Mouse (Mus musculus) limb, embryonic 13.5 days (tissue): ENCODE data around the gene Copz1. TPM values are rescaled to one million over a fixed set of nuclear protein-coding genes. Genes with fewer than 3 reads are reported as not detected.

Experiments used
- ATAC-seq: fragments of 200-750 bp; cut with Nextera tagmentation; 2 replicates; pipeline ENCODE4 v1.8.0; 2017; ENCODE audit warnings: low read depth, moderate number of reproducible peaks, moderate TSS enrichment; ENCODE audit not compliant: low FRiP score
- H3K27ac ChIP-seq: fragments of 300-500 bp; sonication (generic); 2 replicates; pipeline ENCODE4 v1.5.1; 2015; ENCODE audit warnings: inconsistent platforms, mild to moderate bottlenecking, moderate library complexity
- H3K27me3 ChIP-seq: fragments of 300-500 bp; sonication (generic); 2 replicates; pipeline ENCODE4 v1.6.1; 2015; ENCODE audit warnings: mild to moderate bottlenecking, inconsistent platforms
- H3K36me3 ChIP-seq: fragments of 300-500 bp; sonication (generic); 2 replicates; pipeline ENCODE4 v1.6.1; 2015; ENCODE audit warnings: inconsistent platforms, mild to moderate bottlenecking, moderate library complexity
- H3K4me1 ChIP-seq: fragments of 300-500 bp; sonication (generic); 2 replicates; pipeline ENCODE4 v1.6.1; 2015; ENCODE audit warnings: inconsistent platforms
- H3K4me2 ChIP-seq: fragments of 300-500 bp; sonication (generic); replicated peaks from 2 replicates; pipeline ENCODE4 v1.6.1; 2015; ENCODE audit warnings: inconsistent platforms, mild to moderate bottlenecking, moderate library complexity
- H3K4me3 ChIP-seq: fragments of 300-500 bp; sonication (generic); 2 replicates; pipeline ENCODE4 v1.5.1; 2015; ENCODE audit warnings: moderate library complexity, mild to moderate bottlenecking, inconsistent platforms
- H3K9ac ChIP-seq: fragments of 300-500 bp; sonication (generic); 2 replicates; pipeline ENCODE4 v1.6.1; 2015; ENCODE audit warnings: mild to moderate bottlenecking, inconsistent platforms
- H3K9me3 ChIP-seq: fragments of 300-500 bp; sonication (generic); 2 replicates; pipeline ENCODE4 v1.6.1; 2016; ENCODE audit warnings: inconsistent platforms
- WGBS: fragments of 180-500 bp; shearing (Covaris S2); methylation state at CpG from one replicate; pipeline ENCODE4 v1.1.7; 2015; 5-methylcytosine and 5-hydroxymethylcytosine counted together
- polyA plus RNA-seq: library from polyadenylated mRNA; unstranded; fragments of >200 nt; fragmentation: Nextera tagmentation; extraction: Ambion mirVana; gene quantifications from 2 replicates; pipeline ENCODE4 v1.2.1, GENCODE M21; 2015

Gene Copz1
- polyA plus RNA-seq, 1 experiment from 2014 or later = 283 TPM

GRCm38 (mm10) chr15:103305792-103306645, 33.5 kb downstream of the Copz1 start:
- peak overlapping the region; percentile 74 for H3K4me2 ChIP-seq
- 15% methylated on average over 8 of the region's 8 CpGs for WGBS
- ATAC-seq = no peak
- peak overlapping the region; percentile 72 for H3K9ac ChIP-seq
- peak overlapping the region; percentile 47 for H3K4me3 ChIP-seq
- H3K36me3 ChIP-seq = no peaks in the 10 kb centered on the region
- no peaks in the 10 kb centered on the region for H3K9me3 ChIP-seq
- peak overlapping the region; percentile 97 for H3K27ac ChIP-seq
- H3K4me1 ChIP-seq = peaks cover 64% of the 10 kb centered on the region
- H3K27me3 ChIP-seq = peaks cover 8% of the 10 kb centered on the region

- H3K27me3 ChIP-seq = peaks cover 8% of the 10 kb centered on the region
- peak overlapping the region; percentile 97; the same call in 1 of the 2 replicates for H3K27ac ChIP-seq
- peak overlapping the region; percentile 34; the same call in 1 of the 2 replicates for H3K4me2 ChIP-seq
- H3K4me3 ChIP-seq = no peak overlapping the region
- peaks cover 53% of the 10 kb centered on the region for H3K4me1 ChIP-seq
- no peaks in the 10 kb centered on the region for H3K9me3 ChIP-seq
- H3K9ac ChIP-seq = 0 out of 2 replicates have a peak overlapping the region, but pooled peaks have one; percentile 8
- no peak for ATAC-seq
- WGBS = 0% methylated on average over 7 of the region's 7 CpGs
- no peaks in the 10 kb centered on the region for H3K36me3 ChIP-seq
These were observed 34.6 kb downstream of the Copz1 start for GRCm38 (mm10) chr15:103307125-103307524.

GRCm38 (mm10) chr15:103308056-103308875, 35.8 kb downstream of the Copz1 start:
- Histone ChIP-seq H3K27ac (no peak overlapping the region), H3K36me3 (no peaks in the 10 kb centered on the region), H3K4me3 (0 out of 2 replicates have a peak overlapping the region, but pooled peaks have one; percentile 2), H3K9ac (peak overlapping the region; percentile 57), H3K9me3 (no peaks in the 10 kb centered on the region), H3K4me1 (peaks cover 45% of the 10 kb centered on the region), H3K27me3 (peaks cover 8% of the 10 kb centered on the region), H3K4me2 (peak overlapping the region; percentile 52)
- WGBS = 44% methylated on average over 28 of the region's 28 CpGs
- ATAC-seq = no peak

DNA sequence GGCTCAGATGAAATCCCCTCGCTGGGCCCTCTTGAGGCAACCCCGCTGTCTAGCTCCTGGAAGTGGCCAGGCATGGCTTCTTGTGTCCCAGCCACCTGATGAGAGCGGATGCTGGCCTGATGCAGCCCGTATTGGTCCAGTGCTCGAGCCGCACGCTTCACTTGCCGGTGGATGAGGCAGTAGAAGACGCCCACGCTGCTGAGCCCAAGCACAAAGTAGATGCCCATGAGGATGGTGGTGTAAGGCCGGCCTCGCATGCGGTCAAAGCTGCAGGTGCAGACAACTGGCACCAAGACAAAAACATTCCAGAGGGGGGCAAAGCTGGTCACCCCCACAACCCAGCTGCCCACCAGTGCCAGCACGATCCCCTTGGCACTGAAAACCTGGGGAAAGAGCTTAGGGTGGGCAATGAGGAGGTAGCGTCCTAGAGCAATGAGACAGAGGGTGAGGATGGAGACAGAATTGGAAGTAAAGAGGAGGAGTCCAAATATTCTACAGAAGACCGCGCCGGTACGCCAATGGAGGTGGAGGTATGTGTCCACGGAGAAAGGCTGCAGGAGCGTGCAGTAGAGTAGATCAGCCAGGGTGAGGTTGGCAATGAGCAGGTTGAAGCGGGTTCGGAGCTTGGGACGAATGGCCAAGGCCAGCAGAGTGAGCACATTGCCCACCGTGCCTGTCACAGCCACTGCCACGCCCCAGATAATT, 36.5 kb downstream of the Copz1 start:
- no peak overlapping the region for H3K27ac ChIP-seq
- no peak for ATAC-seq
- H3K4me1 ChIP-seq = peaks cover 44% of the 10 kb centered on the region
- peaks cover 8% of the 10 kb centered on the region for H3K27me3 ChIP-seq
- H3K9me3 ChIP-seq = no peaks in the 10 kb centered on the region
- peak overlapping the region; percentile 57 for H3K9ac ChIP-seq
- H3K36me3 ChIP-seq = no peaks in the 10 kb centered on the region
- 64% methylated on average over 26 of the region's 26 CpGs for WGBS
- peak overlapping the region; percentile 52 for H3K4me2 ChIP-seq
- 0 out of 2 replicates have a peak overlapping the region, but pooled peaks have one; percentile 2 for H3K4me3 ChIP-seq

GRCm38 (mm10) chr15:103310365-103310910, 37.9 kb downstream of the Copz1 start, which contains the start of gene Gpr84:
Gene Gpr84, minus strand, starts transcription at chr15:103310612.
- H3K4me3 ChIP-seq = no peak within 1 kb of the TSS
- no peaks in the 10 kb centered on the region for H3K9me3 ChIP-seq
- WGBS = 55% methylated on average over 6 of the region's 6 CpGs
- H3K27ac ChIP-seq = no peak within 1 kb of the TSS
- H3K4me1 ChIP-seq = peaks cover 51% of the 10 kb centered on the region
- H3K4me2 ChIP-seq = no peak within 1 kb of the TSS
- no peak for ATAC-seq
- peaks cover 8% of the 10 kb centered on the region for H3K27me3 ChIP-seq
- H3K9ac ChIP-seq = peak within 1 kb of the TSS; percentile 19; the same call in 1 of the 2 replicates
- H3K36me3 ChIP-seq = peaks cover 3% of the 10 kb centered on the region; the same call in 1 of the 2 replicates

- ATAC-seq = no peak
- Histone ChIP-seq H3K9me3 (no peaks in the 10 kb centered on the region), H3K27me3 (peaks cover 8% of the 10 kb centered on the region), H3K4me2 (peak overlapping the region; percentile 68), H3K9ac (no peak overlapping the region), H3K27ac (no peak overlapping the region; the same call in 1 of the 2 replicates), H3K36me3 (peaks cover 34% of the 10 kb centered on the region), H3K4me3 (peak overlapping the region; percentile 32; the same call in 1 of the 2 replicates), H3K4me1 (peaks cover 42% of the 10 kb centered on the region)
- WGBS = 19% methylated on average over 18 of the region's 18 CpGs
These were observed 41.1 kb downstream of the Copz1 start for GRCm38 (mm10) chr15:103313495-103314095.

DNA sequence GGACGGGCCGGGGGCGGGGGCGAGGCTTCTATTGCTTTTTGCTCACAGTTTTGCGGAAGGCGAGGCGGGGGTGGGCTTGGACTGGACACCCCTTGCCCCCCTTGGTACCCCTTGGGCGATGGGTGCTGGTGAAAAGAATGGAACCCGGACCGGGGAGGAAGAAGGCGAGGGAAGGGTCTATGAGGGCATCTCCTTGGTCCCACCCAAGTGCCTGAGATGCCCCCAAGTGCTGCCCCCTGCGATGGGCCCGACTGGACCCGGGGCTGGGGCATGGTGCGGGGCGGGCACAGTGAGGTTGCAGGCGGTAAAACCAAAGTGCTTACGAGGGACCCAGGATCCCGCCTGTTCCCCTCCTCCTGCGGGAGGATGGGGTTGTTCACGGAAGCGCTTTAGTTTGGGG, 41.7 kb downstream of the Copz1 start:
- no peaks in the 10 kb centered on the region for H3K9me3 ChIP-seq

GRCm38 (mm10) chr15:103315011-103315502, 42.5 kb downstream of the Copz1 start:
- Histone ChIP-seq H3K36me3 (peaks cover 45% of the 10 kb centered on the region), H3K27ac (no peak overlapping the region), H3K9me3 (no peaks in the 10 kb centered on the region), H3K4me1 (peaks cover 37% of the 10 kb centered on the region), H3K4me2 (peak overlapping the region; percentile 68), H3K4me3 (peak overlapping the region; percentile 32), H3K27me3 (no peaks in the 10 kb centered on the region), H3K9ac (peak overlapping the region; percentile 54)
- 4% methylated on average over 18 of the region's 18 CpGs for WGBS
- peak; percentile 82 for ATAC-seq

More for the DNA sequence above, 41.7 kb downstream of the Copz1 start:
- 29% methylated on average over 22 of the region's 22 CpGs for WGBS
- H3K4me2 ChIP-seq = peak overlapping the region; percentile 68
- H3K4me1 ChIP-seq = peaks cover 37% of the 10 kb centered on the region
- H3K9ac ChIP-seq = peak overlapping the region; percentile 54; the same call in 1 of the 2 replicates
- no peak for ATAC-seq
- peaks cover 40% of the 10 kb centered on the region for H3K36me3 ChIP-seq
- H3K27me3 ChIP-seq = peaks cover 4% of the 10 kb centered on the region; the same call in 1 of the 2 replicates
- peak overlapping the region; percentile 32 for H3K4me3 ChIP-seq
- no peak overlapping the region for H3K27ac ChIP-seq

GRCm38 (mm10) chr15:103315979-103316776, 43.7 kb downstream of the Copz1 start:
- no peaks in the 10 kb centered on the region for H3K27me3 ChIP-seq
- no peaks in the 10 kb centered on the region for H3K9me3 ChIP-seq
- no peak for ATAC-seq
- no peak overlapping the region for H3K4me3 ChIP-seq
- H3K4me2 ChIP-seq = no peak overlapping the region
- H3K4me1 ChIP-seq = peaks cover 45% of the 10 kb centered on the region
- 74% methylated on average over 10 of the region's 10 CpGs for WGBS
- H3K9ac ChIP-seq = peak overlapping the region; percentile 48; the same call in 1 of the 2 replicates
- peaks cover 50% of the 10 kb centered on the region for H3K36me3 ChIP-seq
- no peak overlapping the region; the same call in 1 of the 2 replicates for H3K27ac ChIP-seq

DNA sequence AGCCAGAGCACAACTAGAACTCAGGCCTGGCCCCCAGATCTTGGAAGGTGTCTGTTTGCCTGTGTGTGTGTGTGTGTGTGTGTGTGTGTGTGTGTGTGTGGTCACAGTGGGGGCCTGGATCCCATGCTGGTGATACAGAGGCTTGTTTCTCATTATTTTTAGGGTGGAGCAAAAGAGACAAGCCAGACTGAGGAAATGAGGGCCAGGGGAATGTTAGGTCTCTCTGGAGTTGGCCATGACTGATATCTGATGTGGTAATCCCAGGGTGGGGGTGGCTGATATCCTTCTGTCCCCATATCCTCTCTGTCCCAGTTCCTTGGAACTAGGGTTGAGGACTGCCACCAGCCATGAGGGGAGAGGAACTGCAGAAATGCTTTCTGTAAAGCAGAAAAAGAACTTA, 44.6 kb downstream of the Copz1 start:
- no peak overlapping the region for H3K4me3 ChIP-seq
- no peaks in the 10 kb centered on the region for H3K27me3 ChIP-seq
- no peak for ATAC-seq
- H3K9me3 ChIP-seq = no peaks in the 10 kb centered on the region
- H3K36me3 ChIP-seq = peaks cover 50% of the 10 kb centered on the region
- H3K27ac ChIP-seq = no peak overlapping the region
- H3K4me1 ChIP-seq = peaks cover 54% of the 10 kb centered on the region
- no peak overlapping the region for H3K4me2 ChIP-seq
- H3K9ac ChIP-seq = no peak overlapping the region
